Mouse (Mus musculus) intestine, postnatal 0 days (tissue): Measurements from ENCODE around the gene Tgif2. TPM values are rescaled to one million over a fixed set of nuclear protein-coding genes. Genes with fewer than 3 reads are reported as not detected.

Experiments
- ATAC-seq: fragments of 200-750 bp; cut with Nextera tagmentation; 2 replicates; pipeline ENCODE4 v1.8.0; 2017; ENCODE audit warnings: mild to moderate bottlenecking, moderate TSS enrichment, moderate library complexity
- H3K27ac ChIP-seq: fragments of 300-500 bp; sonication (generic); 2 replicates; pipeline ENCODE4 v1.5.1; 2014; ENCODE audit warnings: mild to moderate bottlenecking, low read depth, low read length, moderate library complexity
- H3K27me3 ChIP-seq: fragments of 300-500 bp; sonication (generic); replicated peaks from 2 replicates; pipeline ENCODE4 v1.6.1; 2014; ENCODE audit warnings: low read length, mixed read lengths; ENCODE audit not compliant: control insufficient read depth, insufficient read depth
- H3K36me3 ChIP-seq: fragments of 300-500 bp; sonication (generic); 2 replicates; pipeline ENCODE4 v1.6.1; 2014; ENCODE audit warnings: mild to moderate bottlenecking, moderate library complexity; ENCODE audit not compliant: control insufficient read depth, insufficient read depth
- H3K4me1 ChIP-seq: fragments of 300-500 bp; sonication (generic); replicated peaks from 2 replicates; pipeline ENCODE4 v1.6.1; 2014; ENCODE audit warnings: antibody characterized with exemption, low read length, mixed read lengths; ENCODE audit not compliant: control insufficient read depth, insufficient read depth
- H3K4me2 ChIP-seq: fragments of 300-500 bp; sonication (generic); replicated peaks from 2 replicates; pipeline ENCODE4 v1.6.1; 2014; ENCODE audit warnings: low read depth, mild to moderate bottlenecking, moderate library complexity
- H3K4me3 ChIP-seq: fragments of 300-500 bp; sonication (generic); 2 replicates; pipeline ENCODE4 v1.5.1; 2014; ENCODE audit warnings: low read depth, low read length
- H3K9ac ChIP-seq: fragments of 300-500 bp; sonication (generic); 2 replicates; pipeline ENCODE4 v1.6.1; 2014; ENCODE audit warnings: mild to moderate bottlenecking, low read depth, low read length
- H3K9me3 ChIP-seq: fragments of 300-500 bp; sonication (generic); 2 replicates; pipeline ENCODE4 v1.6.1; 2016; ENCODE audit warnings: mixed run types; ENCODE audit not compliant: control insufficient read depth
- CTCF ChIP-seq: sonication (generic); IDR thresholded peaks from 2 replicates; pipeline ENCODE4 v1.5.1; 2016; ENCODE audit warnings: low read depth, mild to moderate bottlenecking, control low read depth, antibody characterized with exemption, moderate library complexity
- WGBS: fragments of 180-500 bp; shearing (Covaris S2); extraction: QIAGEN DNeasy Blood & Tissue Kit; methylation state at CpG from one replicate; pipeline ENCODE4 v1.1.7; 2014; 5-methylcytosine and 5-hydroxymethylcytosine counted together
- polyA plus RNA-seq: library from polyadenylated mRNA; unstranded; fragments of >200 nt; fragmentation: Nextera tagmentation; extraction: Ambion mirVana; gene quantifications from 2 replicates; pipeline ENCODE4 v1.2.1, GENCODE M21; 2015

Tgif2 gene
- polyA plus RNA-seq, 1 experiment from 2014 or later = 7.0 TPM

GRCm38 (mm10) chr2:156868994-156869393, 29.2 kb downstream of the Tgif2 start:
- Histone ChIP-seq H3K27me3 (no peaks in the 10 kb centered on the region), H3K4me2 (peak overlapping the region; percentile 30; the same call in 1 of the 2 replicates), H3K4me1 (peaks cover 9% of the 10 kb centered on the region; the same call in 1 of the 2 replicates), H3K9me3 (no peaks in the 10 kb centered on the region), H3K9ac (no peak overlapping the region), H3K36me3 (peaks cover 44% of the 10 kb centered on the region), H3K27ac (no peak overlapping the region), H3K4me3 (no peak overlapping the region)
- TF ChIP-seq CTCF = no peak
- no peak for ATAC-seq
- WGBS = 48% methylated on average over 8 of the region's 8 CpGs

- Histone ChIP-seq H3K36me3 (peaks cover 50% of the 10 kb centered on the region), H3K27ac (no peak overlapping the region), H3K9me3 (no peaks in the 10 kb centered on the region), H3K9ac (no peak overlapping the region), H3K27me3 (no peaks in the 10 kb centered on the region), H3K4me2 (peak overlapping the region; percentile 30; the same call in 1 of the 2 replicates), H3K4me1 (peaks cover 5% of the 10 kb centered on the region; the same call in 1 of the 2 replicates), H3K4me3 (no peak overlapping the region)
- whole genome bisulfite sequencing = 82% methylated on average over 7 of the region's 7 CpGs
- no peak for ATAC-seq
- TF ChIP-seq CTCF = no peak
Observed at GRCm38 (mm10) chr2:156869554-156869953, 29.7 kb downstream of the Tgif2 start.

GRCm38 (mm10) chr2:156870519-156870918, 30.7 kb downstream of the Tgif2 start:
- Histone ChIP-seq H3K4me1 (peaks cover 5% of the 10 kb centered on the region; the same call in 1 of the 2 replicates), H3K27me3 (no peaks in the 10 kb centered on the region), H3K4me3 (no peak overlapping the region), H3K9ac (no peak overlapping the region), H3K36me3 (peaks cover 60% of the 10 kb centered on the region), H3K27ac (peak overlapping the region; percentile 50; the same call in 1 of the 2 replicates), H3K4me2 (no peak overlapping the region), H3K9me3 (no peaks in the 10 kb centered on the region)
- ATAC-seq = no peak
- TF ChIP-seq CTCF = no peak
- 19% methylated on average over 6 of the region's 6 CpGs for WGBS

- Histone ChIP-seq H3K9me3 (no peaks in the 10 kb centered on the region), H3K27ac (no peak overlapping the region), H3K4me1 (peaks cover 5% of the 10 kb centered on the region; the same call in 1 of the 2 replicates), H3K4me2 (no peak overlapping the region), H3K27me3 (no peaks in the 10 kb centered on the region), H3K36me3 (peaks cover 45% of the 10 kb centered on the region), H3K9ac (no peak overlapping the region), H3K4me3 (no peak overlapping the region)
- ATAC-seq = no peak
- peak; percentile 87 for TF ChIP-seq CTCF
- WGBS = 29% methylated on average over 5 of the region's 5 CpGs
Observed at GRCm38 (mm10) chr2:156873629-156874028, 33.8 kb downstream of the Tgif2 start.

- H3K4me1 ChIP-seq = peaks cover 5% of the 10 kb centered on the region; the same call in 1 of the 2 replicates
- no peak overlapping the region for H3K27ac ChIP-seq
- no peaks in the 10 kb centered on the region for H3K27me3 ChIP-seq
- H3K4me2 ChIP-seq = no peak overlapping the region
- ATAC-seq = no peak
- no peak for TF ChIP-seq CTCF
- no peak overlapping the region for H3K4me3 ChIP-seq
- peaks cover 45% of the 10 kb centered on the region for H3K36me3 ChIP-seq
- whole genome bisulfite sequencing = 79% methylated on average over 8 of the region's 8 CpGs
- H3K9ac ChIP-seq = no peak overlapping the region
- no peaks in the 10 kb centered on the region for H3K9me3 ChIP-seq
Observed at GRCm38 (mm10) chr2:156874047-156874759, 34.4 kb downstream of the Tgif2 start.

- H3K36me3 ChIP-seq = peaks cover 43% of the 10 kb centered on the region
- H3K4me2 ChIP-seq = no peak overlapping the region
- no peak for TF ChIP-seq CTCF
- no peaks in the 10 kb centered on the region for H3K27me3 ChIP-seq
- H3K4me3 ChIP-seq = no peak overlapping the region
- 93% methylated on average over 4 of the region's 4 CpGs for WGBS
- no peak overlapping the region for H3K27ac ChIP-seq
- H3K4me1 ChIP-seq = peaks cover 5% of the 10 kb centered on the region; the same call in 1 of the 2 replicates
- H3K9me3 ChIP-seq = no peaks in the 10 kb centered on the region
- ATAC-seq = no peak
- H3K9ac ChIP-seq = no peak overlapping the region
Observed at GRCm38 (mm10) chr2:156874760-156875510, 35.1 kb downstream of the Tgif2 start.
